In the genomic region with DNA sequence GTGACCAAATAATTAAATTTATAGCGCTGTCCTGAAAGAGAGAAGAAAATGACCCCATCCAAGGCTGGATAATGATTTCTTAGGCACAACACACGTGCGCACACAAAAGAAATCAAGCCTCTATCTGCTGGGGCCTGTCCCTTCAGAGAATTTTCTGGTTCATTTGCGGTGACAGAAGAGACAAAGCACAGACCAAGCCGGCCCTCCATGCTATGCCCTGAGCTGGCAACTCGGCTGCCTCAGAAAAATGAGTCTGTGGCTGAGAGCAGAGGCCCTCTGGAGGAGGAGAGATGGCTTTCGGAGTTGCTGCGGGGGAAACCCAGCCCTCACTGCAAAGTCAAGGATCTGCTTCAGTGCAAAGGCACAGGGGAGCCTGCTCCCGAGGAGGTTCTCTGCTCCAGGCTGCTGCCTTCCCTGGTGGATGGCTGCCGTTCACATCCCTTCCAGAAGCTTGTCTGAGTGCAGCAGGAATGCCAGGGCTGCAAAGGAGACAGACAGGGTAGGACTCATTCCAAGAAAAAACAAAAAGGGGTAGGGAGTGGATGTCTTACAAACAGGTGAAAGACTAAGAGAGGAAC, we compare ENCODE assay signal across 9 mouse cellular contexts.
DNase-seq lines count a peak whose midpoint lies in the region; ATAC-seq lines count a peak whose summit lies in the region.
"Had no signal": no experiment of that assay in that cellular context is flagged by ENCODE, and none has a peak within 500 bp of the region (broad histone marks: within the 10 kb centered on the region; RNA-seq: fewer than 3 reads in every experiment).

No protein-coding gene starts in this region.

- no peak overlapping the region for H3K4me3 ChIP-seq in heart, embryonic 14.5 days (ENCODE audit: control insufficient read depth in 1 of 2, insufficient read depth in 1 of 2, low read depth in 1 of 2, low read length in 2 of 2)
- H3K4me3 ChIP-seq in hindbrain, embryonic 10.5 days: no peak overlapping the region
- no peak overlapping the region for H3K4me3 ChIP-seq in neural tube, embryonic 11.5 days (ENCODE audit: low read depth, low read length)
- H3K4me3 ChIP-seq: limb, embryonic 12.5 days had no signal

- 23% methylated on average over 10 of the region's 10 CpGs for WGBS in heart, embryonic 14.5 days
- 11% methylated on average over 10 of the region's 10 CpGs for WGBS in hindbrain, embryonic 10.5 days
- 11% methylated on average over 10 of the region's 10 CpGs for WGBS in neural tube, embryonic 11.5 days

- ATAC-seq in heart, embryonic 14.5 days (ENCODE audit: insufficient number of reproducible peaks, insufficient read depth, low FRiP score, low read depth): no peak
- peak; percentile 95 for ATAC-seq in neural tube, embryonic 11.5 days (ENCODE audit: insufficient read depth, low FRiP score, low TSS enrichment)

- peak overlapping the region; percentile 55 for H3K9ac ChIP-seq in heart, embryonic 14.5 days (ENCODE audit: low read length)
- H3K9ac ChIP-seq in neural tube, embryonic 11.5 days (ENCODE audit: low read length): peak overlapping the region; percentile 43; the same call in 1 of the 2 replicates
- H3K9ac ChIP-seq: limb, embryonic 12.5 days had no signal

- peak overlapping the region; percentile 37 for H3K4me2 ChIP-seq in heart, embryonic 14.5 days (ENCODE audit: low read length)
- H3K4me2 ChIP-seq in neural tube, embryonic 11.5 days (ENCODE audit: low read depth): no peak overlapping the region
- H3K4me2 ChIP-seq: limb, embryonic 12.5 days had no signal

- intact Hi-C loops in heart, postnatal 14 days (cut with DNase I): no loop called here

- H3K9me3 ChIP-seq in heart, embryonic 14.5 days (ENCODE audit: control insufficient read depth, low read length): 0 out of 2 replicates have a peak, but pooled peaks cover 3% of the 10 kb centered on the region
- H3K9me3 ChIP-seq in hindbrain, embryonic 10.5 days: 0 out of 2 replicates have a peak, but pooled peaks cover 3% of the 10 kb centered on the region
- H3K9me3 ChIP-seq in neural tube, embryonic 11.5 days (ENCODE audit: control insufficient read depth, low read length): no peaks in the 10 kb centered on the region

- H3K4me1 ChIP-seq in heart, embryonic 14.5 days (ENCODE audit: control insufficient read depth in 2 of 2, insufficient read depth in 2 of 2, low read length in 2 of 2): peaks cover 3 to 8% of the 10 kb centered on the region in 2 experiments; a peak in 2 of 4 replicates
- peaks cover 21% of the 10 kb centered on the region for H3K4me1 ChIP-seq in hindbrain, embryonic 10.5 days (replicated peaks)
- H3K4me1 ChIP-seq in neural tube, embryonic 11.5 days (ENCODE audit: control insufficient read depth, insufficient read depth, low read length): peaks cover 7% of the 10 kb centered on the region; the same call in 1 of the 2 replicates

- no peaks in the 10 kb centered on the region for H3K27me3 ChIP-seq in heart, embryonic 14.5 days (ENCODE audit: control insufficient read depth, insufficient read depth, low read length)
- H3K27me3 ChIP-seq in hindbrain, embryonic 10.5 days (ENCODE audit: insufficient read depth, poor library complexity, severe bottlenecking): peaks cover 7% of the 10 kb centered on the region; the same call in 1 of the 2 replicates
- H3K27me3 ChIP-seq in neural tube, embryonic 11.5 days (ENCODE audit: control insufficient read depth, insufficient read depth, low read length): no peaks in the 10 kb centered on the region
- H3K27me3 ChIP-seq: limb, embryonic 12.5 days had no signal

- no peaks in the 10 kb centered on the region for H3K36me3 ChIP-seq in heart, embryonic 14.5 days (ENCODE audit: control insufficient read depth, insufficient read depth, low read length)
- H3K36me3 ChIP-seq in hindbrain, embryonic 10.5 days: no peaks in the 10 kb centered on the region
- no peaks in the 10 kb centered on the region for H3K36me3 ChIP-seq in neural tube, embryonic 11.5 days (ENCODE audit: control insufficient read depth, insufficient read depth, low read length)
- H3K36me3 ChIP-seq: limb, embryonic 12.5 days had no signal

- peak overlapping the region; percentile 62 to 70 for H3K27ac ChIP-seq in heart, embryonic 14.5 days (replicated peaks in 1 of 2; ENCODE audit: control insufficient read depth in 1 of 2, insufficient read depth in 1 of 2, low read depth in 2 of 2, low read length in 2 of 2)
- H3K27ac ChIP-seq in hindbrain, embryonic 10.5 days: peak overlapping the region; percentile 86
- peak overlapping the region; percentile 86 for H3K27ac ChIP-seq in neural tube, embryonic 11.5 days (ENCODE audit: low read depth, low read length)
- H3K27ac ChIP-seq: limb, embryonic 12.5 days had no signal

- DNase-seq in heart, postnatal 14 days: no peak
- DNase-seq in embryo, embryonic 11.5 days (ENCODE audit: low read depth, low spot score): peak; percentile 23
- peak; percentile 76 for DNase-seq in hindbrain, embryonic 10.5 days (ENCODE audit: low spot score)
- DNase-seq in neural tube, embryonic 11.5 days (ENCODE audit: low spot score): peak; percentile 83
- DNase-seq in adipocyte (ENCODE audit: low spot score): no peak
- DNase-seq in c-Kit-positive CD71-positive TER-119-positive erythroid progenitor cells, embryonic 14.5 days (ENCODE audit: low spot score): no peak
- DNase-seq in urinary bladder, postnatal 36 days (ENCODE audit: low spot score in 2 of 2): no peak

Comparison
In these comparisons a context has a peak if more than half of its experiments do, and no peak if none do; other contexts are left out.
1. DNase-seq: peak in embryo, embryonic 11.5 days (single experiment), hindbrain, embryonic 10.5 days (single experiment) and neural tube, embryonic 11.5 days (single experiment); none in heart, postnatal 14 days (0 of 2), adipocyte (single experiment), c-Kit-positive CD71-positive TER-119-positive erythroid progenitor cells, embryonic 14.5 days (single experiment) and urinary bladder, postnatal 36 days (0 of 2).
2. Peak in every context shown above with its lines, with median percentiles within 50 percentile points of each other: H3K27ac ChIP-seq.